Mouse (Mus musculus): ENCODE measurements around the gene Olfr599. TPM values are rescaled to one million over a fixed set of nuclear protein-coding genes. Genes with fewer than 3 reads are reported as not detected.
"Not testable (repeated sequence)": the region's sequence is repeated elsewhere in the genome, so short reads cannot be mapped to it uniquely, and the experiment has no call there.

Olfr599 gene
- polyA plus RNA-seq (2014; fragmentation: Nextera tagmentation; extraction: Ambion mirVana) = not detected in 2 replicates

DNA sequence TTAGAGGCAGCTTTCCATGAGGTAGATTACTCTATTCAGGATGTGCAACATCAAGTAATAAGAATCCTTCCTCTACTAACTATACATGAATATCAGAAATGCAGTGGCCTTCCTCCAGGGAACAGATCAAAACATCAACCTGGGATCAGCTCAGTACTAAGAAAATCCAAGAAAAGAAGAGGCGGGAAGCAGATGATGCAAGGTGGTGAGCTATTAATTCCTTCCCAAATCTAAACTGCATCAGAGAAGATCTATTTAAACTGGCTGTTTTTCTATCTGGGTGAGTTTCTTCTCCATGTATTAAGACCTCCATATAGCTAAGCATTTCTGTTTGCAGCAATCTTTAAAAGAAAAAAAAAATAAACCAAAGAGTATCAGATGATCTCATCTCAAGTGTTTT, at the start of gene Olfr599:
TSS of gene Olfr599 (plus strand) at position 301 of the 400 bp plus-strand sequence.
- WGBS = 80% methylated on average over 1 of the region's 1 CpGs
- no peaks in the 10 kb centered on the region for H3K4me1 ChIP-seq (ENCODE audit: control insufficient read depth, insufficient read depth, low read length)
- H3K9me3 ChIP-seq (ENCODE audit: control insufficient read depth, low read length) = no peaks in the 10 kb centered on the region
- ATAC-seq (ENCODE audit: insufficient read depth, low FRiP score, low TSS enrichment) (no peak), DNase-seq (ENCODE audit: low spot score) (no peak)
- H3K27ac ChIP-seq (ENCODE audit: low read depth, low read length) = no peak within 1 kb of the TSS
- no peak within 1 kb of the TSS for H3K4me3 ChIP-seq (ENCODE audit: low read depth, low read length)
- no peak within 1 kb of the TSS for H3K4me2 ChIP-seq (ENCODE audit: low read depth)
- H3K27me3 ChIP-seq (ENCODE audit: control insufficient read depth, insufficient read depth, low read length) = no peaks in the 10 kb centered on the region
- no peak within 1 kb of the TSS for H3K9ac ChIP-seq (ENCODE audit: low read length)
- no peaks in the 10 kb centered on the region for H3K36me3 ChIP-seq (ENCODE audit: control insufficient read depth, insufficient read depth, low read length)

DNA sequence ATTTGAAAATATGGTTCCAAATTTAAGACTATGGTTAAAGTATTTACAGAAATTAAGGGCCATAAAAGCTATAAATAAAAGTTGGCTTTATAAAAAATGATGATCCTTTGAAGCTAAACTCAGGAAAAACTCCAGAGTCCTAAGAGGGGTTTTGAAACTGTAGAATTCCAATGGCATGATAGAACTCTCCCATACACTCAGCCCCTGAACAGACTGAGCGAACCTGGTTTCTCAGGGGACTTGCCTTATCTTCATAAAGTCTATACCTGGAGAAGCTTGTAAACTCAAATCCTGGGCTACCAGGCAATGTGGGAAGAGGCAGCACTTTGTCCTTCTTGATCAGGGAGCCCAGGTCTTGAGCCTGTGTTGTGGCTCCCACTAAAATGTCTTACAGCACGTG, 30.4 kb upstream of the Olfr599 start, which contains the start of gene Olfr596:
TSS of gene Olfr596 (plus strand) at position 301 of the 400 bp plus-strand sequence.
- not testable (repeated sequence) for H3K9me3 ChIP-seq (ENCODE audit: control insufficient read depth, low read length); H3K27ac ChIP-seq (ENCODE audit: low read depth, low read length); H3K36me3 ChIP-seq (ENCODE audit: control insufficient read depth, insufficient read depth, low read length); H3K9ac ChIP-seq (ENCODE audit: low read length); H3K4me3 ChIP-seq (ENCODE audit: low read depth, low read length); ATAC-seq (ENCODE audit: insufficient read depth, low FRiP score, low TSS enrichment); H3K4me1 ChIP-seq (ENCODE audit: control insufficient read depth, insufficient read depth, low read length); H3K4me2 ChIP-seq (ENCODE audit: low read depth); DNase-seq (ENCODE audit: low spot score); H3K27me3 ChIP-seq (ENCODE audit: control insufficient read depth, insufficient read depth, low read length)
- WGBS = 90% methylated on average over 2 of the region's 2 CpGs

DNA sequence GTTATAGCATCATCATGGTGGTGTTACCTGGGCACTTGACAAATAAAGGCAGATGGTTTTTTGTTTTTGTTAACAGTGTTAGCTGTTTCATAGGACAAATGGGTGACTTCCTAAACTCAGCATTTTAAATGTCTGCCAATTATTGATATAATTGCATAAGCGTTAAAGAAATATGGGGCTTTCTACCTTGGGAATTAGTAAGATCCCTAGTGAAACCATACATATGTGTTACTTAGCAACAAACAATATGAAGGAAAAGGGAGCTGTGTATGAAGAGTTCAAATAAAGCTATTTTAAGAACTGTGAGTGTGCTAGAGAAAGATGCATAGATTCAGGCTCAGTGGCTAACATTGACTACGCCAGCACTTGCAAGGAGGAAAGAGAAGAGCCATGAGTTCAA, 19.7 kb upstream of the Olfr599 start, which contains the start of gene Olfr597:
TSS of gene Olfr597 (plus strand) at position 301 of the 400 bp plus-strand sequence.
- not testable (repeated sequence) for H3K4me3 ChIP-seq (ENCODE audit: low read depth, low read length); H3K9me3 ChIP-seq (ENCODE audit: control insufficient read depth, low read length); H3K27me3 ChIP-seq (ENCODE audit: control insufficient read depth, insufficient read depth, low read length); H3K4me1 ChIP-seq (ENCODE audit: control insufficient read depth, insufficient read depth, low read length); H3K4me2 ChIP-seq (ENCODE audit: low read depth); H3K9ac ChIP-seq (ENCODE audit: low read length); ATAC-seq (ENCODE audit: insufficient read depth, low FRiP score, low TSS enrichment); H3K36me3 ChIP-seq (ENCODE audit: control insufficient read depth, insufficient read depth, low read length); DNase-seq (ENCODE audit: low spot score); H3K27ac ChIP-seq (ENCODE audit: low read depth, low read length)
- WGBS = 88% methylated on average over 2 of the region's 2 CpGs

DNA sequence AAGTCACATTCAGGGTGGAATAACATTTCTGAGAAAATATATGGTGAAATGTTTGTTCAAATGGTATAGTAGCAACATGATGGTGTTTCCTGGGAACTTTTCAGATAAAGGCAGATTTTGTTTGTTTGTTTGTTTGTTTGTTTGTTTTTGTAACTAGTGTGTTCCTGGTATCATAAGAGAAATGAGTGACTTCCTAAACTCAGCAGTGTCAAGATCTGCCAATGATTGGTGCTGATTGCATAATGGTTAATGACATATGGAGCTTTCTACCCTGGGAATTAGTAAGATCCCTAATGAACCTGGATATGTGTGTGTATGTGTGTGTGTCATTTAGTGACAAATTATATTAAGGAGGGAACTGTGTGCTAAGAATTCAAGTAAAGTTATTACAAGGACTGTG, 12.4 kb upstream of the Olfr599 start, which contains the start of gene Olfr598:
TSS of gene Olfr598 (plus strand) at position 301 of the 400 bp plus-strand sequence.
- DNase-seq (ENCODE audit: low spot score) (no peak), ATAC-seq (ENCODE audit: insufficient read depth, low FRiP score, low TSS enrichment) (no peak)
- H3K36me3 ChIP-seq (ENCODE audit: control insufficient read depth, insufficient read depth, low read length) = no peaks in the 10 kb centered on the region
- H3K27me3 ChIP-seq (ENCODE audit: control insufficient read depth, insufficient read depth, low read length) = no peaks in the 10 kb centered on the region
- no peaks in the 10 kb centered on the region for H3K9me3 ChIP-seq (ENCODE audit: control insufficient read depth, low read length)
- no peak within 1 kb of the TSS for H3K4me3 ChIP-seq (ENCODE audit: low read depth, low read length)
- H3K9ac ChIP-seq (ENCODE audit: low read length) = no peak within 1 kb of the TSS
- H3K4me2 ChIP-seq (ENCODE audit: low read depth) = no peak within 1 kb of the TSS
- H3K27ac ChIP-seq (ENCODE audit: low read depth, low read length) = no peak within 1 kb of the TSS
- H3K4me1 ChIP-seq (ENCODE audit: control insufficient read depth, insufficient read depth, low read length) = no peaks in the 10 kb centered on the region

DNA sequence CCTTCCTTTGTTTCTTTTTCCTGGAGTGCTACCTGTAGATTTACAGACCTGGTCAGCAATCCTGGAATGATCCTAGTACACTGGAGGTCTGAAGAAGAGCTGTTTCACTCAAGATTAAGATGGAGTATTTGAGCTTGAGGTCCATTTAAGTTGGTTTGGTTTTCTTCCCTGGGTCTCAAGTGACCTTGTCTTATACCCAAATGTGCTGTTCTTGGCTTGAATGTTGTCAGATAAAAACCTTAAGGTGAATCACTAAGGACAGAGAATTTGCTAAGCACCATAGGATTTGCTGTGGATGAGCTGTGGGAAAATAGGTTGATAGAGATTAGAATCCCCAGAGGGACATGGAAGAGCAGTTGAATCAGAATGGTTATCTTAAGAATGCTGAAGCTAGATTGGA, 13.9 kb downstream of the Olfr599 start, which contains the start of gene Olfr600:
TSS of gene Olfr600 (minus strand) at position 101 of the 400 bp plus-strand sequence.
- H3K4me1 ChIP-seq (ENCODE audit: control insufficient read depth, insufficient read depth, low read length) = no peaks in the 10 kb centered on the region

DNA sequence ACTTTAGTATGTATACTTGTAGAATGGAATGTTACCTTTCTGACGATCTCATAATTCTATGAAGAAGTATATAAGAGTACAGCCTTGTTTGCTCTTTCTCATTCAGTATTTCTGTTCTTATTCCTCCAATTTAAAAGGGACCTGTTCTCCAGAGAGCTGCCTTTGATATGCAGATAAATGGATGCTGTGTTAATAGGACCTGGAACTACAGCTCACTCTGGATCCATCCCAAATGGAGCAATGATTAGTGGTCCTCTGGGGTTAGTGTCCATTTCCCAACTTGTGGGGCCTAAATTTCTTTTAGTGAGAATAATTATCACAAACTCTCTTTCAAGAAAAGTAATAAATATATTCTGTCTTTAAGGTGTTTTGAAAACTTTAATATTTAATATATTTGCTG, 26.8 kb downstream of the Olfr599 start, which contains the start of gene Olfr601:
TSS of gene Olfr601 (minus strand) at position 101 of the 400 bp plus-strand sequence.
- no peaks in the 10 kb centered on the region for H3K36me3 ChIP-seq (ENCODE audit: control insufficient read depth, insufficient read depth, low read length)
- H3K27me3 ChIP-seq (ENCODE audit: control insufficient read depth, insufficient read depth, low read length) = no peaks in the 10 kb centered on the region
- H3K4me2 ChIP-seq (ENCODE audit: low read depth) = no peak within 1 kb of the TSS
- ATAC-seq (ENCODE audit: insufficient read depth, low FRiP score, low TSS enrichment) (no peak), DNase-seq (ENCODE audit: low spot score) (no peak)
- H3K9ac ChIP-seq (ENCODE audit: low read length) = no peak within 1 kb of the TSS
- no peaks in the 10 kb centered on the region for H3K9me3 ChIP-seq (ENCODE audit: control insufficient read depth, low read length)
- H3K27ac ChIP-seq (ENCODE audit: low read depth, low read length) = no peak within 1 kb of the TSS
- H3K4me1 ChIP-seq (ENCODE audit: control insufficient read depth, insufficient read depth, low read length) = no peaks in the 10 kb centered on the region
- H3K4me3 ChIP-seq (ENCODE audit: low read depth, low read length) = no peak within 1 kb of the TSS
- 92% methylated on average over 1 of the region's 1 CpGs for WGBS

More for the DNA sequence above, 13.9 kb downstream of the Olfr599 start, which contains the start of gene Olfr600:
- Histone ChIP-seq H3K9ac (ENCODE audit: low read length) (no peak within 1 kb of the TSS), H3K36me3 (ENCODE audit: control insufficient read depth, insufficient read depth, low read length) (no peaks in the 10 kb centered on the region), H3K27me3 (ENCODE audit: control insufficient read depth, insufficient read depth, low read length) (no peaks in the 10 kb centered on the region), H3K27ac (ENCODE audit: low read depth, low read length) (no peak within 1 kb of the TSS), H3K4me2 (ENCODE audit: low read depth) (no peak within 1 kb of the TSS), H3K9me3 (ENCODE audit: control insufficient read depth, low read length) (no peaks in the 10 kb centered on the region), H3K4me3 (ENCODE audit: low read depth, low read length) (no peak within 1 kb of the TSS)
- DNase-seq (ENCODE audit: low spot score) (no peak), ATAC-seq (ENCODE audit: insufficient read depth, low FRiP score, low TSS enrichment) (no peak)

DNA sequence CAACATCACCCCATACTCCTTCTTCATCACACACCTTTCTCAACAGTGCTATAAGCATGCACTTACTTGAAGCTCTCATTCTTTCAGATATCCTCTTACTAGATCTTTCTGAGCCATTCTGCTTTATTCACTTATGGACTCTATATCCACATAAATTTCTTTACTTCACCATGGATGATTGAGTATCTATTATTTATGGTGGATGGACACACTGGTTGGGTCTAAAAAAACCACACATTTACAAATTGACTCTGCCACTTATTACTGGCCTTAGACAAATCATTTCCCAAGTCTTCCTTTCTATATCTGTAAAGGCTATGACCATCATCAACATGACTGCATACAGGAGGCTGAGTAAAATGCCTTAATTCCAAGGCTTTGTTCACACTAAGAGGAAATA, 50.4 kb downstream of the Olfr599 start, which contains the start of gene Olfr603:
TSS of gene Olfr603 (minus strand) at position 101 of the 400 bp plus-strand sequence.
- ATAC-seq (ENCODE audit: insufficient read depth, low FRiP score, low TSS enrichment) = no peak
- Histone ChIP-seq H3K4me2 (ENCODE audit: low read depth) (no peak within 1 kb of the TSS), H3K9ac (ENCODE audit: low read length) (no peak within 1 kb of the TSS), H3K9me3 (ENCODE audit: control insufficient read depth, low read length) (no peaks in the 10 kb centered on the region), H3K4me1 (ENCODE audit: control insufficient read depth, insufficient read depth, low read length) (no peaks in the 10 kb centered on the region), H3K27me3 (ENCODE audit: control insufficient read depth, insufficient read depth, low read length) (no peaks in the 10 kb centered on the region), H3K4me3 (ENCODE audit: low read depth, low read length) (no peak within 1 kb of the TSS), H3K36me3 (ENCODE audit: control insufficient read depth, insufficient read depth, low read length) (no peaks in the 10 kb centered on the region), H3K27ac (ENCODE audit: low read depth, low read length) (no peak within 1 kb of the TSS)
- DNase-seq (ENCODE audit: low spot score) = no peak

Other genes starting within 250 kb of the Olfr599 start
- gene Olfr585, start 238.2 kb upstream of the Olfr599 start, polyA plus RNA-seq (2014; fragmentation: Nextera tagmentation; extraction: Ambion mirVana) = not detected in 2 replicates
- not detected in 2 replicates for gene Olfr586, start 210.3 kb upstream of the Olfr599 start, polyA plus RNA-seq (2014; fragmentation: Nextera tagmentation; extraction: Ambion mirVana)
- gene Olfr588-ps1, start 195.0 kb upstream of the Olfr599 start, polyA plus RNA-seq (2014; fragmentation: Nextera tagmentation; extraction: Ambion mirVana) = not detected in 2 replicates
- not detected in 2 replicates for gene Olfr589, start 179.6 kb upstream of the Olfr599 start, polyA plus RNA-seq (2014; fragmentation: Nextera tagmentation; extraction: Ambion mirVana)
- gene Olfr591, start 157.6 kb upstream of the Olfr599 start, polyA plus RNA-seq (2014; fragmentation: Nextera tagmentation; extraction: Ambion mirVana) = not detected in 2 replicates
- gene Olfr592, start 151.1 kb upstream of the Olfr599 start, polyA plus RNA-seq (2014; fragmentation: Nextera tagmentation; extraction: Ambion mirVana) = not detected in 2 replicates
- gene Olfr593, start 124.1 kb upstream of the Olfr599 start, polyA plus RNA-seq (2014; fragmentation: Nextera tagmentation; extraction: Ambion mirVana) = not detected in 2 replicates
- gene Olfr594, start 118.9 kb upstream of the Olfr599 start, polyA plus RNA-seq (2014; fragmentation: Nextera tagmentation; extraction: Ambion mirVana) = not detected in 2 replicates
- gene Usp17ld, start 83.4 kb upstream of the Olfr599 start, polyA plus RNA-seq (2014; fragmentation: Nextera tagmentation; extraction: Ambion mirVana) = not detected in 2 replicates
- not detected in 2 replicates for gene Olfr596, start 30.3 kb upstream of the Olfr599 start, polyA plus RNA-seq (2014; fragmentation: Nextera tagmentation; extraction: Ambion mirVana)
- gene Olfr597, start 19.6 kb upstream of the Olfr599 start, polyA plus RNA-seq (2014; fragmentation: Nextera tagmentation; extraction: Ambion mirVana) = not detected in 2 replicates
- gene Olfr598, start 12.3 kb upstream of the Olfr599 start, polyA plus RNA-seq (2014; fragmentation: Nextera tagmentation; extraction: Ambion mirVana) = not detected in 2 replicates
- gene Olfr600, start 13.8 kb downstream of the Olfr599 start, polyA plus RNA-seq (2014; fragmentation: Nextera tagmentation; extraction: Ambion mirVana) = not detected in 2 replicates
- not detected in 2 replicates for gene Olfr601, start 26.7 kb downstream of the Olfr599 start, polyA plus RNA-seq (2014; fragmentation: Nextera tagmentation; extraction: Ambion mirVana)
- not detected in 2 replicates for gene Olfr603, start 50.3 kb downstream of the Olfr599 start, polyA plus RNA-seq (2014; fragmentation: Nextera tagmentation; extraction: Ambion mirVana)
- gene Usp17lc, start 79.2 kb downstream of the Olfr599 start, polyA plus RNA-seq (2014; fragmentation: Nextera tagmentation; extraction: Ambion mirVana) = not detected in 2 replicates
- gene Olfr605, start 109.5 kb downstream of the Olfr599 start, polyA plus RNA-seq (2014; fragmentation: Nextera tagmentation; extraction: Ambion mirVana) = not detected in 2 replicates
- gene Olfr606, start 113.1 kb downstream of the Olfr599 start, polyA plus RNA-seq (2014; fragmentation: Nextera tagmentation; extraction: Ambion mirVana) = not detected in 2 replicates
- not detected in 2 replicates for gene Olfr607, start 128.2 kb downstream of the Olfr599 start, polyA plus RNA-seq (2014; fragmentation: Nextera tagmentation; extraction: Ambion mirVana)
- gene Olfr608, start 134.0 kb downstream of the Olfr599 start, polyA plus RNA-seq (2014; fragmentation: Nextera tagmentation; extraction: Ambion mirVana) = not detected in 2 replicates
- not detected in 2 replicates for gene Olfr609, start 162.1 kb downstream of the Olfr599 start, polyA plus RNA-seq (2014; fragmentation: Nextera tagmentation; extraction: Ambion mirVana)
- gene Olfr610, start 176.2 kb downstream of the Olfr599 start, polyA plus RNA-seq (2014; fragmentation: Nextera tagmentation; extraction: Ambion mirVana) = not detected in 2 replicates
- gene Olfr611, start 184.9 kb downstream of the Olfr599 start, polyA plus RNA-seq (2014; fragmentation: Nextera tagmentation; extraction: Ambion mirVana) = not detected in 2 replicates
- not detected in 2 replicates for gene Olfr612, start 206.8 kb downstream of the Olfr599 start, polyA plus RNA-seq (2014; fragmentation: Nextera tagmentation; extraction: Ambion mirVana)
- not detected in 2 replicates for gene Olfr613, start 212.2 kb downstream of the Olfr599 start, polyA plus RNA-seq (2014; fragmentation: Nextera tagmentation; extraction: Ambion mirVana)
- gene Olfr615, start 220.2 kb downstream of the Olfr599 start, polyA plus RNA-seq (2014; fragmentation: Nextera tagmentation; extraction: Ambion mirVana) = not detected in 2 replicates
- not detected in 2 replicates for gene Olfr616, start 233.2 kb downstream of the Olfr599 start, polyA plus RNA-seq (2014; fragmentation: Nextera tagmentation; extraction: Ambion mirVana)
- not detected in 2 replicates for gene Olfr617, start 237.1 kb downstream of the Olfr599 start, polyA plus RNA-seq (2014; fragmentation: Nextera tagmentation; extraction: Ambion mirVana)

All from neural tube, embryonic 11.5 days (tissue).